Mouse (Mus musculus) lung, postnatal 0 days (tissue): ENCODE measurements at regions not wholly inside any gene's neighbourhood (a gene's known extent, or its start where the extent isn't known, plus 50 kb on each side); places are given as distances from the start of the nearest gene placed in this dataset.

Source experiments
- CTCF ChIP-seq: IDR thresholded peaks from 2 replicates; pipeline ENCODE4 v1.5.1; 2016; ENCODE audit warnings: antibody characterized with exemption, mild to moderate bottlenecking
- EP300 ChIP-seq: IDR thresholded peaks from 2 replicates; pipeline ENCODE4 v1.6.1; 2016; ENCODE audit warnings: antibody characterized with exemption, mild to moderate bottlenecking, control low read depth

DNA sequence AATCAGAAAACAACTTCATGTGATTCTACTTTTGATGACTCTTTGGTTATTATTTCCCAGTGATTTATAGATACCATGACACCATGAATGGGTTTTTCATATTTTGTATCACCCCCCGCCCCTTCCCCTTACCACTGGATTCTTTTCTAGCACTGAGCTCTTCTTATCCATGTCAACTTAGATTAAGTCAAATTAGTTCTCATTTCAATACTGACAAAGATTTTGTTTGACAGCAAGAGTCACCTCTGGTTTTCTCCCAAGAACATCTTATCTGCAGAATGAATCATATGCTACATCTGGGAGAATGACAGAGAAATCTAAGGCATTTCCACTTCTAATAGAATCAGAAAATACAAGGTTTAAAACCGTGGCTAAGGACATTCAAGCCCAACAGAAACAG lies 578.3 kb downstream of the Tfap2b start:
- TF ChIP-seq CTCF (no peak), EP300 (no peak)
